Mouse (Mus musculus): ENCODE data around the gene Lrfn1.

GRCm38 (mm10) chr7:28423018-28423417, 28.8 kb upstream of the Lrfn1 start:
- TF ChIP-seq CTCF (IDR thresholded peaks at IDR 0.05; ENCODE audit: low read depth): no peak
- no peak for TF ChIP-seq EP300 (IDR thresholded peaks at IDR 0.05; ENCODE audit: low read depth)
